Mouse (Mus musculus) regulatory T cell (primary cell): ENCODE measurements around the gene Plaa.

Experiments used
- in situ Hi-C: fragments of 300-600 bp; cut with MboI, MseI; formaldehyde crosslinking; loops from one replicate; pipeline ENCODE4 v1.15.1; 2025; ENCODE audit warnings: high pct_unique_total_duplicates

The Plaa gene

DNA sequence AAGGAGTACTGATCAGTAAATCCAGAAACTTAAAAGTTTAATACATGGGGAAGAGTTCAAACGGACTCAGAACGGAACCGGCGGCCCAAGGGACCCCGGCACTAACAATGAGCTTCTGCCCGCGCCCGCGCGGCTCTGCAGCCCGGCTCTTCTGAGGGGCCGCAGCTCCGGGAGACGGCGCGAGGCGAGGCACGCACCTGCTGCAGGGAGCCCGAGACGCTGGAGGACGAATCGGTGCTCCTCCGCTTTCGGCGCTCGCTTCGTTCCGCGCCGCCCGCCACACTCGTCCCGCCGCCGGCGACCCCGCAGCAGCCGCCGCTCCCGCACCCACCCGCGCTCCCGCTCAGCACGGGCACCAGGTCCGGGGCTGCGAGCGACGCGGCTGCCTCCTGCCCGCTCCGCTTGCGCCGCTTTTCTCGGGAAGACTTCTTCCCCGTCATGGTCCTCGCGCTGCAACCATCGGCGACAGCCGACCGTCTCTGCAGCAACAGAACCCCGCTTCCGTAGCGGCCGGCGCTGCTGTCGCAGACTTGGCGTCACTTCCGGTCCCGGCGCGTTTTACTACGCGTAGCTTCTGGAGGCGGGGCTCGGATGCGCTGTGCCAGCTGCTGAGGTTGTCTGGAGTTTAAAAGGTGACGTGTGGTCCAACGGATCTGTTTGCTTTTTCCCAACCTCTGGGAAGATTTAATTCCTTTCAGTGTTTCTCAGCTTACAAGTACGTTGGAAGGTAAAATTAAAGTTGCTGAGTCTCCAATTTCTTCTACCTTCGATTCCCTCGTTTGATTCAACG lies 46.6 kb downstream of the Plaa start, which contains the start of the genes Gm10306 and Caap1:
Gene Gm10306 (plus strand): TSS at position 282 of the 790 bp plus-strand sequence.
Gene Caap1 (minus strand): TSS at position 532 of the 790 bp plus-strand sequence.
- in situ Hi-C loops = no loop called here

- in situ Hi-C loops = no loop called here
Measured at GRCm38 (mm10) chr4:94554955-94555494, 48.0 kb downstream of the Plaa start.

- in situ Hi-C loops = no loop called here
Measured at GRCm38 (mm10) chr4:94544321-94544720, 58.7 kb downstream of the Plaa start.

GRCm38 (mm10) chr4:94543041-94543440 lies 60.0 kb downstream of the Plaa start:
- in situ Hi-C loops = no loop called here

- in situ Hi-C loops = no loop called here
Measured at GRCm38 (mm10) chr4:94533205-94533604, 69.8 kb downstream of the Plaa start.

- in situ Hi-C loops = no loop called here
Measured at GRCm38 (mm10) chr4:94529448-94529847, 73.6 kb downstream of the Plaa start.

DNA sequence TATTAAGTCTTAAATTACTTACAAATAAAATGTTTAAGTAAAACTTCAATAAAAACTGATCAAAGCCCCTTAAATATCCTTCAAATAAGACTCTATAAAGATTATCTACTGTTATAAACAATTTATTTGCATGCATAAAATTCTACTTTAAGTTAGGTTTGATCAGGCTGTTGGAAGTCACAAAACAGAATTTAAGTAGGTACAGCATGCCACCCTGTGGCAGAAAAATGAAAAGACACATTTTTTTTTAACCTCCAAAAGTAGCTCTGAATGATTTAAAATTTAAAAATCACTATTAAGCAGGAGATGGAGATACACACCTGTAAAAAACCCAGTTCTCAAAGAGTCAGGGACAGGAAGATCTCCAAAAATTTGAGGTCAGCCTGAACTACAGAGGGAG lies 79.7 kb downstream of the Plaa start:
- in situ Hi-C loops = no loop called here

DNA sequence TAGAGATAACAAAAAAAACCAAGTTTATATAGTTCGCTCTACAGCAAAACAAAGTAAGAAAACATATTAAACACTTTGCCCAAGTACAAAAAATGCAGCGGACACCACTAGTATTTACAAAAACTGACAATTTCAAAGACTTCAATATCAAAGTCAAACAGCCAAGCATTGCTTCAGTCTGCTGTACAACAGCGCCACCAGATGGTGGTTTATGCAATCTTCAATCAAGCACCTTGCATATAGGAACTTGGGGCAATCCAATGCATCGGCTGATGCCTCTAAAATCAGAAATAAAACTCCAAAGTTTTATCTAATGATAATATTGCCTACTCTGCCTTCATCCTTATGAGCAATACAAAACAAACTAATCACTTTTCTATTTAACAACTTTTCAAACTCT lies 85.4 kb downstream of the Plaa start:
- in situ Hi-C loops = no loop called here
